Mouse (Mus musculus): ENCODE measurements at regions not wholly inside any gene's neighbourhood (a gene's known extent, or its start where the extent isn't known, plus 50 kb on each side); places are given as distances from the start of the nearest gene placed in this dataset.

GRCm38 (mm10) chr12:13709806-13710205 is 440.9 kb downstream of the Nbas start:
- Histone ChIP-seq H3K4me2 (ENCODE audit: low read depth, low read length) (no peak overlapping the region), H3K4me3 (ENCODE audit: low read length) (no peak overlapping the region), H3K36me3 (ENCODE audit: control insufficient read depth, insufficient read depth, low read length) (no peaks in the 10 kb centered on the region), H3K9ac (ENCODE audit: low read length) (no peak overlapping the region), H3K27me3 (ENCODE audit: control insufficient read depth, insufficient read depth, low read depth, low read length) (no peaks in the 10 kb centered on the region), H3K9me3 (ENCODE audit: control insufficient read depth, low read length) (no peaks in the 10 kb centered on the region), H3K27ac (ENCODE audit: low read length) (no peak overlapping the region), H3K4me1 (replicated peaks; ENCODE audit: control insufficient read depth, insufficient read depth, low read length) (no peaks in the 10 kb centered on the region)
- ATAC-seq (ENCODE audit: low read depth) = no peak
- 67% methylated on average over 3 of the region's 3 CpGs for whole genome bisulfite sequencing

- H3K9ac ChIP-seq (ENCODE audit: low read length) = no peak overlapping the region
- H3K27ac ChIP-seq (ENCODE audit: low read length) = no peak overlapping the region
- no peak for ATAC-seq (ENCODE audit: low read depth)
- no peaks in the 10 kb centered on the region for H3K4me1 ChIP-seq (replicated peaks; ENCODE audit: control insufficient read depth, insufficient read depth, low read length)
- H3K36me3 ChIP-seq (ENCODE audit: control insufficient read depth, insufficient read depth, low read length) = no peaks in the 10 kb centered on the region
- no peaks in the 10 kb centered on the region for H3K27me3 ChIP-seq (ENCODE audit: control insufficient read depth, insufficient read depth, low read depth, low read length)
- WGBS = 74% methylated on average over 5 of the region's 5 CpGs
- H3K9me3 ChIP-seq (ENCODE audit: control insufficient read depth, low read length) = no peaks in the 10 kb centered on the region
- H3K4me3 ChIP-seq (ENCODE audit: low read length) = no peak overlapping the region
- H3K4me2 ChIP-seq (ENCODE audit: low read depth, low read length) = no peak overlapping the region
Observed at GRCm38 (mm10) chr12:13707747-13708146, 438.8 kb downstream of the Nbas start.

- no peak overlapping the region for H3K4me3 ChIP-seq (ENCODE audit: low read length)
- no peak overlapping the region for H3K4me2 ChIP-seq (ENCODE audit: low read depth, low read length)
- H3K27ac ChIP-seq (ENCODE audit: low read length) = no peak overlapping the region
- no peak for ATAC-seq (ENCODE audit: low read depth)
- H3K4me1 ChIP-seq (replicated peaks; ENCODE audit: control insufficient read depth, insufficient read depth, low read length) = no peaks in the 10 kb centered on the region
- no peaks in the 10 kb centered on the region for H3K27me3 ChIP-seq (ENCODE audit: control insufficient read depth, insufficient read depth, low read depth, low read length)
- 54% methylated on average over 4 of the region's 4 CpGs for WGBS
- H3K36me3 ChIP-seq (ENCODE audit: control insufficient read depth, insufficient read depth, low read length) = no peaks in the 10 kb centered on the region
- no peaks in the 10 kb centered on the region for H3K9me3 ChIP-seq (ENCODE audit: control insufficient read depth, low read length)
- no peak overlapping the region for H3K9ac ChIP-seq (ENCODE audit: low read length)
Observed at GRCm38 (mm10) chr12:13706510-13706909, 437.6 kb downstream of the Nbas start.

GRCm38 (mm10) chr12:13703604-13704003 is 434.7 kb downstream of the Nbas start:
- no peak overlapping the region for H3K27ac ChIP-seq (ENCODE audit: low read length)
- H3K36me3 ChIP-seq (ENCODE audit: control insufficient read depth, insufficient read depth, low read length) = no peaks in the 10 kb centered on the region
- ATAC-seq (ENCODE audit: low read depth) = no peak
- no peaks in the 10 kb centered on the region for H3K4me1 ChIP-seq (replicated peaks; ENCODE audit: control insufficient read depth, insufficient read depth, low read length)
- H3K4me3 ChIP-seq (ENCODE audit: low read length) = no peak overlapping the region
- no peak overlapping the region for H3K9ac ChIP-seq (ENCODE audit: low read length)
- 83% methylated on average over 3 of the region's 3 CpGs for WGBS
- H3K4me2 ChIP-seq (ENCODE audit: low read depth, low read length) = no peak overlapping the region
- no peaks in the 10 kb centered on the region for H3K9me3 ChIP-seq (ENCODE audit: control insufficient read depth, low read length)
- no peaks in the 10 kb centered on the region for H3K27me3 ChIP-seq (ENCODE audit: control insufficient read depth, insufficient read depth, low read depth, low read length)

GRCm38 (mm10) chr12:13699858-13700257 is 430.9 kb downstream of the Nbas start:
- no peaks in the 10 kb centered on the region for H3K27me3 ChIP-seq (ENCODE audit: control insufficient read depth, insufficient read depth, low read depth, low read length)
- no peak overlapping the region for H3K4me3 ChIP-seq (ENCODE audit: low read length)
- H3K4me1 ChIP-seq (replicated peaks; ENCODE audit: control insufficient read depth, insufficient read depth, low read length) = no peaks in the 10 kb centered on the region
- H3K27ac ChIP-seq (ENCODE audit: low read length) = no peak overlapping the region
- no peak overlapping the region for H3K9ac ChIP-seq (ENCODE audit: low read length)
- no peaks in the 10 kb centered on the region for H3K9me3 ChIP-seq (ENCODE audit: control insufficient read depth, low read length)
- 44% methylated on average over 2 of the region's 2 CpGs for whole genome bisulfite sequencing
- H3K4me2 ChIP-seq (ENCODE audit: low read depth, low read length) = no peak overlapping the region
- H3K36me3 ChIP-seq (ENCODE audit: control insufficient read depth, insufficient read depth, low read length) = no peaks in the 10 kb centered on the region
- no peak for ATAC-seq (ENCODE audit: low read depth)

- H3K27ac ChIP-seq (ENCODE audit: low read length) = no peak overlapping the region
- 34% methylated on average over 4 of the region's 4 CpGs for WGBS
- ATAC-seq (ENCODE audit: low read depth) = no peak
- no peaks in the 10 kb centered on the region for H3K36me3 ChIP-seq (ENCODE audit: control insufficient read depth, insufficient read depth, low read length)
- H3K9me3 ChIP-seq (ENCODE audit: control insufficient read depth, low read length) = no peaks in the 10 kb centered on the region
- no peaks in the 10 kb centered on the region for H3K27me3 ChIP-seq (ENCODE audit: control insufficient read depth, insufficient read depth, low read depth, low read length)
- H3K4me2 ChIP-seq (ENCODE audit: low read depth, low read length) = no peak overlapping the region
- no peaks in the 10 kb centered on the region for H3K4me1 ChIP-seq (replicated peaks; ENCODE audit: control insufficient read depth, insufficient read depth, low read length)
- no peak overlapping the region for H3K4me3 ChIP-seq (ENCODE audit: low read length)
- no peak overlapping the region for H3K9ac ChIP-seq (ENCODE audit: low read length)
Observed at GRCm38 (mm10) chr12:13698834-13699233, 429.9 kb downstream of the Nbas start.

- Histone ChIP-seq H3K27me3 (ENCODE audit: control insufficient read depth, insufficient read depth, low read depth, low read length) (no peaks in the 10 kb centered on the region), H3K4me2 (ENCODE audit: low read depth, low read length) (no peak overlapping the region), H3K9ac (ENCODE audit: low read length) (no peak overlapping the region), H3K9me3 (ENCODE audit: control insufficient read depth, low read length) (no peaks in the 10 kb centered on the region), H3K4me1 (replicated peaks; ENCODE audit: control insufficient read depth, insufficient read depth, low read length) (no peaks in the 10 kb centered on the region), H3K27ac (ENCODE audit: low read length) (no peak overlapping the region), H3K4me3 (ENCODE audit: low read length) (no peak overlapping the region), H3K36me3 (ENCODE audit: control insufficient read depth, insufficient read depth, low read length) (no peaks in the 10 kb centered on the region)
- ATAC-seq (ENCODE audit: low read depth) = no peak
- 70% methylated on average over 2 of the region's 2 CpGs for WGBS
Observed at GRCm38 (mm10) chr12:13691394-13692165, 422.6 kb downstream of the Nbas start.

- Histone ChIP-seq H3K27ac (ENCODE audit: low read length) (no peak overlapping the region), H3K9me3 (ENCODE audit: control insufficient read depth, low read length) (no peaks in the 10 kb centered on the region), H3K4me3 (ENCODE audit: low read length) (no peak overlapping the region), H3K27me3 (ENCODE audit: control insufficient read depth, insufficient read depth, low read depth, low read length) (no peaks in the 10 kb centered on the region), H3K4me2 (ENCODE audit: low read depth, low read length) (no peak overlapping the region), H3K36me3 (ENCODE audit: control insufficient read depth, insufficient read depth, low read length) (no peaks in the 10 kb centered on the region), H3K9ac (ENCODE audit: low read length) (no peak overlapping the region), H3K4me1 (replicated peaks; ENCODE audit: control insufficient read depth, insufficient read depth, low read length) (no peaks in the 10 kb centered on the region; the same call in 1 of the 2 replicates)
- ATAC-seq (ENCODE audit: low read depth) = no peak
- WGBS = 57% methylated on average over 1 of the region's 1 CpGs
Observed at GRCm38 (mm10) chr12:13677266-13677665, 408.3 kb downstream of the Nbas start.

- no peak overlapping the region for H3K9ac ChIP-seq (ENCODE audit: low read length)
- no peaks in the 10 kb centered on the region for H3K9me3 ChIP-seq (ENCODE audit: control insufficient read depth, low read length)
- H3K4me2 ChIP-seq (ENCODE audit: low read depth, low read length) = no peak overlapping the region
- no peaks in the 10 kb centered on the region for H3K27me3 ChIP-seq (ENCODE audit: control insufficient read depth, insufficient read depth, low read depth, low read length)
- no peak overlapping the region for H3K4me3 ChIP-seq (ENCODE audit: low read length)
- no peak for ATAC-seq (ENCODE audit: low read depth)
- no peaks in the 10 kb centered on the region for H3K36me3 ChIP-seq (ENCODE audit: control insufficient read depth, insufficient read depth, low read length)
- H3K4me1 ChIP-seq (replicated peaks; ENCODE audit: control insufficient read depth, insufficient read depth, low read length) = no peaks in the 10 kb centered on the region
- no peak overlapping the region for H3K27ac ChIP-seq (ENCODE audit: low read length)
Observed at GRCm38 (mm10) chr12:13669453-13669852, 400.5 kb downstream of the Nbas start.
